Mouse (Mus musculus): Measurements from ENCODE around the gene Slc25a14. TPM values are rescaled to one million over a fixed set of nuclear protein-coding genes. Genes with fewer than 3 reads are reported as not detected.

Slc25a14 gene
- polyA plus RNA-seq, 1 experiment from 2014 or later: 3.4 TPM

DNA sequence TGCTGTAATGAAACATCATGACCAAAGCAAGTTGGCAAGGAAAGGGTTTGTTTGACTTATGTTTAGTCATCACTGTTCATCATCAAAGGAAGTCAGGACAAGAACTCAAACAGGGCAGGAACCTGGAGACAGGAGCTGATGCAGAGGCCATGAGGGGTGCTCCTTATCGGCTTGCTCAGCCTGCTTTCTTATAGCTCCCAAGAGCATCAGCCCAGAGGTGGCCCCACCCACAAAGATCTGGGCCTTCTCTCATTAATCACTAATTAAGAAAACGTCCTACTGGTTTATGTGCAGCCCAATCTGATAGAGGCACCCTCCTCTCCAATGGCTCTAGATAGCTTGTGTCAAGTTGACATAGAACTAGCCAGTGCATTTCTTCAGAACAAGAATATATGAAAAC is 18.3 kb upstream of the Slc25a14 start:
- H3K4me2 ChIP-seq (ENCODE audit: low read depth, low read length): no peak overlapping the region
- no peaks in the 10 kb centered on the region for H3K4me1 ChIP-seq (ENCODE audit: insufficient read depth)
- ATAC-seq (no peak), DNase-seq (no peak)
- no peaks in the 10 kb centered on the region for H3K36me3 ChIP-seq (replicated peaks; ENCODE audit: insufficient read depth, low read length)
- no peaks in the 10 kb centered on the region for H3K9me3 ChIP-seq (ENCODE audit: low read length)
- no peak overlapping the region for H3K27ac ChIP-seq (ENCODE audit: low read depth)
- 0 out of 2 replicates have a peak, but pooled peaks cover 3% of the 10 kb centered on the region for H3K27me3 ChIP-seq (ENCODE audit: insufficient read depth, low read length)
- no peak overlapping the region for H3K4me3 ChIP-seq (ENCODE audit: low read depth, low read length)
- H3K9ac ChIP-seq (replicated peaks): no peak overlapping the region
- 54% methylated on average over 2 of the region's 2 CpGs for WGBS (ENCODE audit: insufficient replicate concordance)
- TF ChIP-seq CTCF (IDR thresholded peaks at IDR 0.05; ENCODE audit: low read depth): no peak

DNA sequence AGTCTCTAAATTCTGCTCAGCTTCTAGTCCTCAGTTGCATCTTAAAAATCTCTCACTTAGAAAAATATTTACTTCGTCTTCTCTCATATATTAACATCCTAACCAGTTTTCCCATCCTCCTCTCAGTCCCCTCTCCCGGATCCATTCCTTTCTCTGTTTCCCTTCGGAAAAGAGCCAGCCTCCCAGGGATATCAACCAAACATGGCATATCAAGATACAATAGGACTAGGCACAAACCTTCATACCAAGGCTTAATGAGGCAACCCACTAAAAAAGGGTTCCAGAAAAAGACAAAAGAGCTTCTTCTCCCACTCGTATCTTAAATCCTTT is 199 bp upstream of the Slc25a14 start:
- no peaks in the 10 kb centered on the region for H3K36me3 ChIP-seq (replicated peaks; ENCODE audit: insufficient read depth, low read length)
- H3K9ac ChIP-seq (replicated peaks): peak overlapping the region; percentile 67; the same call in 1 of the 2 replicates
- DNase-seq: no peak
- peaks cover 5% of the 10 kb centered on the region; the same call in 1 of the 2 replicates for H3K4me1 ChIP-seq (ENCODE audit: insufficient read depth)
- 22% methylated on average over 4 of the region's 4 CpGs for WGBS (ENCODE audit: insufficient replicate concordance)
- H3K4me2 ChIP-seq (ENCODE audit: low read depth, low read length): peak overlapping the region; percentile 70
- no peaks in the 10 kb centered on the region for H3K27me3 ChIP-seq (ENCODE audit: insufficient read depth, low read length)
- H3K9me3 ChIP-seq (ENCODE audit: low read length): no peaks in the 10 kb centered on the region
- TF ChIP-seq CTCF (IDR thresholded peaks at IDR 0.05; ENCODE audit: low read depth): no peak
- TF ChIP-seq EP300 (IDR thresholded peaks at IDR 0.05; ENCODE audit: low read depth): no peak
- ATAC-seq: no peak; the same call in 1 of the 2 replicates
- peak overlapping the region; percentile 29; the same call in 1 of the 2 replicates for H3K27ac ChIP-seq (ENCODE audit: low read depth)
- peak overlapping the region; percentile 68 for H3K4me3 ChIP-seq (ENCODE audit: low read depth, low read length)

DNA sequence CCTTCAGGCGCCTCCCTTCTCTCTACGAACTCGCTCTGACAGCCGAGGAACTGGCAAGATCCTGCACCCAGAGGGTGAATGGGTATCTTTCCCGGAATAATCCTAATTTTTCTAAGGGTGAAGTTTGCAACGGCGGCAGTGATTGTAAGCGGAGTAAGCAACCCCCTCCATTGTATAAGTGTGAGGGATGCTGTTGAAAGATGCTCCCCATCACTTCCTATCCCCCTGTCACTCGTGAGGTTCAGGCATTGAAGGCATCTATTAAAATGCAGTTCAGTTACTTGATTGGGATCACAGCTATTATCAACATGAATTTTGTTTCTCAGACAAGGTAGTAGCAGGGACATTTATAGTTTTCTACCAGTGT is 824 bp downstream of the Slc25a14 start:
- TF ChIP-seq CTCF (IDR thresholded peaks at IDR 0.05; ENCODE audit: low read depth): no peak
- no peak for TF ChIP-seq EP300 (IDR thresholded peaks at IDR 0.05; ENCODE audit: low read depth)
- H3K36me3 ChIP-seq (replicated peaks; ENCODE audit: insufficient read depth, low read length): no peaks in the 10 kb centered on the region
- H3K9ac ChIP-seq (replicated peaks): peak overlapping the region; percentile 67
- peaks cover 5% of the 10 kb centered on the region; the same call in 1 of the 2 replicates for H3K4me1 ChIP-seq (ENCODE audit: insufficient read depth)
- H3K4me2 ChIP-seq (ENCODE audit: low read depth, low read length): peak overlapping the region; percentile 70
- H3K27me3 ChIP-seq (ENCODE audit: insufficient read depth, low read length): no peaks in the 10 kb centered on the region
- 0 out of 2 replicates have a peak overlapping the region, but pooled peaks have one; percentile 45 for H3K27ac ChIP-seq (ENCODE audit: low read depth)
- 29% methylated on average over 9 of the region's 9 CpGs for WGBS (ENCODE audit: insufficient replicate concordance)
- no peaks in the 10 kb centered on the region for H3K9me3 ChIP-seq (ENCODE audit: low read length)
- ATAC-seq (no peak), DNase-seq (no peak)
- peak overlapping the region; percentile 68 for H3K4me3 ChIP-seq (ENCODE audit: low read depth, low read length)

DNA sequence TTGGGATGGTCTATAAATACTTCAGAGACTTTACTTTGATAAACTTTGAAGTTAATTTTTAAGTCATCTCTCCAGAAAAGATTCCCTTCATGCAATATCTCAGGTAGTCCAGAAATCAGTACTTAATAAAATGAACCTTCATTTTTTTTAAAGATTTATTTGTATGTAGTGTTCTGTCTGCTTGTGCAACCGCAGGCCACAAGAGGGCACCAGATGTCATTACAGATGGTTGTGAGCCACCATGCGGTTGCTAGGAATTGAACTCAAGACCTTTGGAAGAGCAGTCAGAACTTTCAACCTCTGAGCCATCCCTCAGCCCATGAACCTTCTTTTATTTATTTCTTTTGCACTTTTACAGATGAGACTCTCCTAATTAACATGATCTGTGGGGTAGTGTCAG is 13.8 kb downstream of the Slc25a14 start:
- H3K4me1 ChIP-seq (ENCODE audit: insufficient read depth): no peaks in the 10 kb centered on the region
- DNase-seq: no peak
- 53% methylated on average over 2 of the region's 2 CpGs for WGBS (ENCODE audit: insufficient replicate concordance)

DNA sequence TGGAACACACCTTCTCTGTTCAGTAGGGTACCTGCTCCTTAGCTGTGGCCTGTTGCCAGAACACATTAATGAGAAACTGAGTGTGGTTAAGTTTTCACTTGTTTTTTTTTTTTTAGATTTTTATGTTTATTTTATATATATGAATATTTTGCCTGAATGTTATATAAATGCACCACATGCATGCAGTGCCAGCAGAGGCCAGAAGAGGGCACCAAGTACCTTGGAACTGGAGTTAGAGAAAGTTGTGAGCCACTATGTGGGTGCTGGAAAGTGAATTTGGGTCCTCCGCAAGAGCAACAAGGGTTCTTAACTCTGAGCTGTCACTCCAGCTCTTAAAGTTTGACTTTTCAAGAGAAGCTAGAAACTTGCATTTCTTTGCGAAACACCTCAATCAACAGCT is 20.9 kb downstream of the Slc25a14 start:
- 93% methylated on average over 2 of the region's 2 CpGs for WGBS (ENCODE audit: insufficient replicate concordance)
- Histone ChIP-seq H3K4me3 (ENCODE audit: low read depth, low read length) (no peak overlapping the region), H3K27me3 (ENCODE audit: insufficient read depth, low read length) (no peaks in the 10 kb centered on the region), H3K4me2 (ENCODE audit: low read depth, low read length) (no peak overlapping the region), H3K9ac (replicated peaks) (no peak overlapping the region), H3K9me3 (ENCODE audit: low read length) (no peaks in the 10 kb centered on the region), H3K36me3 (replicated peaks; ENCODE audit: insufficient read depth, low read length) (no peaks in the 10 kb centered on the region), H3K27ac (ENCODE audit: low read depth) (no peak overlapping the region), H3K4me1 (ENCODE audit: insufficient read depth) (no peaks in the 10 kb centered on the region)
- TF ChIP-seq EP300 (IDR thresholded peaks at IDR 0.05; ENCODE audit: low read depth) (no peak), CTCF (IDR thresholded peaks at IDR 0.05; ENCODE audit: low read depth) (peak; percentile 63)
- peak; percentile 26 for DNase-seq
- ATAC-seq: no peak

More for the DNA sequence above, 13.8 kb downstream of the Slc25a14 start:
- Histone ChIP-seq H3K9me3 (ENCODE audit: low read length) (no peaks in the 10 kb centered on the region), H3K27me3 (ENCODE audit: insufficient read depth, low read length) (no peaks in the 10 kb centered on the region), H3K4me2 (ENCODE audit: low read depth, low read length) (no peak overlapping the region), H3K27ac (ENCODE audit: low read depth) (no peak overlapping the region), H3K9ac (replicated peaks) (no peak overlapping the region), H3K36me3 (replicated peaks; ENCODE audit: insufficient read depth, low read length) (no peaks in the 10 kb centered on the region), H3K4me3 (ENCODE audit: low read depth, low read length) (no peak overlapping the region)
- peak; percentile 40 for TF ChIP-seq CTCF (IDR thresholded peaks at IDR 0.05; ENCODE audit: low read depth)
- TF ChIP-seq EP300 (IDR thresholded peaks at IDR 0.05; ENCODE audit: low read depth): no peak
- ATAC-seq: no peak

DNA sequence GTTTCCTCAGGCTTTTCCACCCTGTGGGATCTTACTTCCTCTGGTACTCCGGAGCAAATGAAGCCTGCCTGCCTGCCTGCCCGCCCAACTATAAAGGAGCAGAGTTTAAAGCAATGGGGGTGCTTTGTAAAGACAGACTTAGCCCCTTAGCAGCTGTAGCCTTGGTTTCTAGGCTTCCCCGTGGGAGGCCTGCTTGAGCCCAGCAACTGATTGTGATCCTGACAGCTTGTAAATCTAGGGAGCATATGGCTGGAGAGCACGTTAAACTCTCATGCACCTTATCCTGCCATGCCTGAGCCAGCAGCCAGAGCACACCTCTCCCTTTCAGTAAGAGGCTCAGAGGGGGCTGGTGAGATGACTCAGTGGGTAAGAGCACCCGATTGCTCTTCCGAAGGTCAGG is 43.6 kb downstream of the Slc25a14 start:
- WGBS (ENCODE audit: insufficient replicate concordance): 47% methylated on average over 6 of the region's 6 CpGs

DNA sequence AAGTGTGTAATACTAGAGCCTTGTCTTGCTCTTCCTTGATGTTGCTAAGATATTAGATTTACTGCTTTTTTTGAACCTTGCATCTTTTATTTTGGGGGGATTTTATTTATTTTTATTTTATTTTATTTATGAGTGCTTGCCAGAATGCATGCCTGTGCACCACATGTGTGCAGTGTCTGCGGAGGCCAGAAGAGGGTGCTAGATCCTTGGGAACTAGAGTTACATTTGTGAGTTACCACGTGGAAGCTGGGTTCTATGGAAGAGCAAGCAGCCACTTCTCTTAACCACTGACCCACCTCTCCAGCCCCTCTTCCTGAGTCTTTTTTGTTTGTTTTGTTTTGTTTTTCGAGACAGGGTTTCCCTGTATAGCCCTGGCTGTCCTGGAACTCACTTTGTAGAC is 46.4 kb downstream of the Slc25a14 start:
- no peak overlapping the region for H3K9ac ChIP-seq (replicated peaks)
- 55% methylated on average over 3 of the region's 3 CpGs for WGBS (ENCODE audit: insufficient replicate concordance)
- no peaks in the 10 kb centered on the region for H3K36me3 ChIP-seq (replicated peaks; ENCODE audit: insufficient read depth, low read length)
- no peak overlapping the region for H3K27ac ChIP-seq (ENCODE audit: low read depth)
- no peaks in the 10 kb centered on the region for H3K4me1 ChIP-seq (ENCODE audit: insufficient read depth)
- ATAC-seq (no peak), DNase-seq (peak; percentile 13)
- TF ChIP-seq EP300 (IDR thresholded peaks at IDR 0.05; ENCODE audit: low read depth): no peak
- TF ChIP-seq CTCF (IDR thresholded peaks at IDR 0.05; ENCODE audit: low read depth): peak; percentile 47
- H3K4me3 ChIP-seq (ENCODE audit: low read depth, low read length): no peak overlapping the region
- H3K27me3 ChIP-seq (ENCODE audit: insufficient read depth, low read length): no peaks in the 10 kb centered on the region; the same call in 1 of the 2 replicates
- no peak overlapping the region for H3K4me2 ChIP-seq (ENCODE audit: low read depth, low read length)
- no peaks in the 10 kb centered on the region for H3K9me3 ChIP-seq (ENCODE audit: low read length)

More for the DNA sequence above, 43.6 kb downstream of the Slc25a14 start:
- no peak for DNase-seq
- no peak overlapping the region for H3K4me2 ChIP-seq (ENCODE audit: low read depth, low read length)
- H3K27ac ChIP-seq (ENCODE audit: low read depth): no peak overlapping the region
- TF ChIP-seq EP300 (IDR thresholded peaks at IDR 0.05; ENCODE audit: low read depth): no peak
- TF ChIP-seq CTCF (IDR thresholded peaks at IDR 0.05; ENCODE audit: low read depth): no peak
- H3K9ac ChIP-seq (replicated peaks): no peak overlapping the region
- H3K9me3 ChIP-seq (ENCODE audit: low read length): no peaks in the 10 kb centered on the region
- no peak for ATAC-seq
- no peaks in the 10 kb centered on the region for H3K27me3 ChIP-seq (ENCODE audit: insufficient read depth, low read length)
- no peaks in the 10 kb centered on the region for H3K36me3 ChIP-seq (replicated peaks; ENCODE audit: insufficient read depth, low read length)
- H3K4me1 ChIP-seq (ENCODE audit: insufficient read depth): no peaks in the 10 kb centered on the region
- H3K4me3 ChIP-seq (ENCODE audit: low read depth, low read length): no peak overlapping the region
